ENCODE assay signal across 16 mouse cellular contexts in genomic region chr19:8715868-8716766, GRCm38 (mm10). TPM values are rescaled to one million over a fixed set of nuclear protein-coding genes. Genes with fewer than 3 reads are reported as not detected.
A peak's percentile ranks its signal among the peaks of the same experiment; 100 is the strongest.
DNase-seq lines count a peak whose midpoint lies in the region; ATAC-seq and TF ChIP-seq lines count a peak whose summit lies in the region.
"Had no signal": no experiment of that assay in that cellular context is flagged by ENCODE, and none has a peak within 500 bp of the region (broad histone marks: within the 10 kb centered on the region; RNA-seq: fewer than 3 reads in every experiment).

No protein-coding gene starts in this region.

- no peak overlapping the region for H3K4me2 ChIP-seq in stomach, postnatal 0 days (replicated peaks; ENCODE audit: low read depth)
- H3K4me2 ChIP-seq: hindbrain, embryonic 14.5 days; limb, embryonic 12.5 days; midbrain, embryonic 12.5 days had no signal

- peaks cover 18% of the 10 kb centered on the region for H3K4me1 ChIP-seq in heart, embryonic 10.5 days
- H3K4me1 ChIP-seq in stomach, postnatal 0 days (replicated peaks; ENCODE audit: control insufficient read depth, insufficient read depth): no peaks in the 10 kb centered on the region

- DNase-seq in heart, embryonic 10.5 days (ENCODE audit: low spot score): no peak
- DNase-seq in heart, adult 11 months: no peak
- peak; percentile 40 to 45 for DNase-seq in spleen, postnatal 10 days (ENCODE audit: low spot score in 2 of 2)
- no peak for DNase-seq in spleen, postnatal 14 days (ENCODE audit: low spot score in 2 of 2)
- DNase-seq in liver: peak; percentile 71
- DNase-seq in stomach, postnatal 0 days (ENCODE audit: low spot score): peak; percentile 10
- no peak for DNase-seq in thymus, adult 18-20 months
- DNase-seq: cerebellum, postnatal 36 days; kidney, adult 8-10 months; kidney, postnatal 36 days; lung, postnatal 10 days had no signal

- TF ChIP-seq EP300 in stomach, postnatal 0 days (optimal IDR thresholded peaks at IDR 0.05): no peak

- TF ChIP-seq CTCF in stomach, postnatal 0 days (IDR thresholded peaks at IDR 0.05; ENCODE audit: low read depth): no peak

- H3K36me3 ChIP-seq in heart, embryonic 10.5 days: peaks cover 12% of the 10 kb centered on the region
- no peaks in the 10 kb centered on the region for H3K36me3 ChIP-seq in stomach, postnatal 0 days (ENCODE audit: control insufficient read depth, insufficient read depth, low read length)

- no peaks in the 10 kb centered on the region for H3K9me3 ChIP-seq in heart, embryonic 10.5 days
- no peaks in the 10 kb centered on the region for H3K9me3 ChIP-seq in stomach, postnatal 0 days (ENCODE audit: control insufficient read depth, low read length)
- H3K9me3 ChIP-seq: limb, embryonic 12.5 days; midbrain, embryonic 12.5 days had no signal

- H3K27me3 ChIP-seq in heart, embryonic 10.5 days (ENCODE audit: insufficient read depth, poor library complexity, severe bottlenecking): no peaks in the 10 kb centered on the region
- no peaks in the 10 kb centered on the region for H3K27me3 ChIP-seq in stomach, postnatal 0 days (ENCODE audit: control insufficient read depth, insufficient read depth, low read length)
- H3K27me3 ChIP-seq: limb, embryonic 12.5 days; midbrain, embryonic 12.5 days had no signal

- H3K4me3 ChIP-seq in heart, embryonic 10.5 days: no peak overlapping the region
- no peak overlapping the region for H3K4me3 ChIP-seq in stomach, postnatal 0 days (ENCODE audit: low read depth, low read length)
- H3K4me3 ChIP-seq: limb, embryonic 12.5 days; midbrain, embryonic 12.5 days; myocyte had no signal

- H3K27ac ChIP-seq in heart, embryonic 10.5 days: peak overlapping the region; percentile 59; the same call in 1 of the 2 replicates
- H3K27ac ChIP-seq in stomach, postnatal 0 days (replicated peaks): no peak overlapping the region
- H3K27ac ChIP-seq: hindbrain, embryonic 14.5 days; limb, embryonic 12.5 days; midbrain, embryonic 12.5 days had no signal

- WGBS in heart, embryonic 10.5 days: 68% methylated on average over 10 of the region's 10 CpGs
- 77% methylated on average over 10 of the region's 10 CpGs for WGBS in stomach, postnatal 0 days

- no peak overlapping the region for H3K9ac ChIP-seq in stomach, postnatal 0 days (ENCODE audit: low read length)
- H3K9ac ChIP-seq: hindbrain, embryonic 14.5 days; limb, embryonic 12.5 days; midbrain, embryonic 12.5 days had no signal

- no peak for ATAC-seq in stomach, postnatal 0 days (ENCODE audit: low FRiP score, low TSS enrichment)
- ATAC-seq in megakaryocyte progenitor cell, adult 5-6 weeks (replicated peaks; ENCODE audit: poor library complexity): no peak

RNA-seq across cellular contexts. Expression of gene Slc3a2, which starts 7.1 kb away (rescaled TPM):
- 91.8 and 104 TPM in 2 replicates for polyA plus RNA-seq in heart, embryonic 10.5 days (2016; fragmentation: Nextera tagmentation; extraction: Ambion mirVana)
- 82.5 and 87.0 TPM in 2 replicates for polyA plus RNA-seq in stomach, postnatal 0 days (2015; fragmentation: Nextera tagmentation; extraction: Ambion mirVana)
- total RNA-seq in megakaryocyte progenitor cell, adult 5-6 weeks (2015): 69.3 and 73.0 TPM in 2 replicates
- 84.0 and 87.7 TPM in 2 replicates for total RNA-seq in megakaryocyte progenitor cell, adult 5-6 weeks (2017)

RNA-seq across cellular contexts. Expression of gene Wdr74, which starts 19.5 kb away (rescaled TPM):
- polyA plus RNA-seq in heart, embryonic 10.5 days (2016; fragmentation: Nextera tagmentation; extraction: Ambion mirVana): 76.6 and 101 TPM in 2 replicates
- polyA plus RNA-seq in stomach, postnatal 0 days (2015; fragmentation: Nextera tagmentation; extraction: Ambion mirVana): 55.6 and 55.7 TPM in 2 replicates
- 111 and 112 TPM in 2 replicates for total RNA-seq in megakaryocyte progenitor cell, adult 5-6 weeks (2015)
- total RNA-seq in megakaryocyte progenitor cell, adult 5-6 weeks (2017): 102 TPM in 2 replicates

RNA-seq across cellular contexts. Expression of gene 1700092M07Rik, which starts 24.4 kb away (rescaled TPM):
- polyA plus RNA-seq in heart, embryonic 10.5 days (2016; fragmentation: Nextera tagmentation; extraction: Ambion mirVana): 1.6 and 2.1 TPM in 2 replicates
- 0.59 and 0.62 TPM in 2 replicates for polyA plus RNA-seq in stomach, postnatal 0 days (2015; fragmentation: Nextera tagmentation; extraction: Ambion mirVana)
- 1.2 and 4.4 TPM in 2 replicates for total RNA-seq in megakaryocyte progenitor cell, adult 5-6 weeks (2015)
- total RNA-seq in megakaryocyte progenitor cell, adult 5-6 weeks (2017): not detected in 2 replicates

RNA-seq across cellular contexts. Expression of gene Stx5a, which starts 25.1 kb away (rescaled TPM):
- 83.1 and 91.1 TPM in 2 replicates for polyA plus RNA-seq in heart, embryonic 10.5 days (2016; fragmentation: Nextera tagmentation; extraction: Ambion mirVana)
- polyA plus RNA-seq in stomach, postnatal 0 days (2015; fragmentation: Nextera tagmentation; extraction: Ambion mirVana): 81.9 and 82.2 TPM in 2 replicates
- total RNA-seq in megakaryocyte progenitor cell, adult 5-6 weeks (2015): 32.5 and 45.3 TPM in 2 replicates
- 54.1 and 54.8 TPM in 2 replicates for total RNA-seq in megakaryocyte progenitor cell, adult 5-6 weeks (2017)

RNA-seq across cellular contexts. Expression of gene Nxf1, which starts 40.8 kb away (rescaled TPM):
- polyA plus RNA-seq in heart, embryonic 10.5 days (2016; fragmentation: Nextera tagmentation; extraction: Ambion mirVana): 156 and 193 TPM in 2 replicates
- polyA plus RNA-seq in stomach, postnatal 0 days (2015; fragmentation: Nextera tagmentation; extraction: Ambion mirVana): 57.5 and 61.6 TPM in 2 replicates
- total RNA-seq in megakaryocyte progenitor cell, adult 5-6 weeks (2015): 339 and 367 TPM in 2 replicates
- total RNA-seq in megakaryocyte progenitor cell, adult 5-6 weeks (2017): 76.5 and 91.9 TPM in 2 replicates

Comparison
In these comparisons a context has a peak if more than half of its experiments do, and no peak if none do; other contexts are left out.
1. DNase-seq: peak in spleen, postnatal 10 days (2 of 2), liver (single experiment) and stomach, postnatal 0 days (single experiment); none in heart, embryonic 10.5 days (single experiment), heart, adult 11 months (single experiment), spleen, postnatal 14 days (0 of 2) and thymus, adult 18-20 months (0 of 2).